Mouse (Mus musculus): ENCODE results near the gene Fbn1.

DNA sequence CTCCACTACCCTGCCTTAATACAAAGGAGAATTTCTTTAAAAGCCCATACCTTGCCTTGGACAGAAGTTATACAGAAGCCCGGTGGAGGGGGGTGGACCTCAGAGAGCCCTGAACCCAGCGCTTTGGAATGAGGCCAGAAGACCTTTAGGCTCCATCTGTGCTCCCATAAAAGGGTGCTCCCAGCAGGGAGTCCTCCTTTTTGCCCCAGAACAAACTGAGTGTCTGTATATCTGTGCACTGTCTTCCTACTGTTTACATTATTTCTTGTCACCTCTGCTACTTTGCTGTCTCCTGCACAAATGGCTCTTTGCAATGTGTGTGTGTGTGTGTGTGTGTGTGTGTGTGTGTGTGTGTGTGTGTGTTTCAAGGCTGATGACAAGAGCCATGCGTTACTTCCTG, 48.7 kb downstream of the Fbn1 start:
- no peak for TF ChIP-seq MAFK (IDR thresholded peaks at IDR 0.05; ENCODE audit: insufficient replicate concordance, low read length)
- TF ChIP-seq CTCF (conservative IDR thresholded peaks at IDR 0.05 in 1 of 2, IDR thresholded peaks at IDR 0.05 in 1 of 2; ENCODE audit: low read depth in 2 of 2, low read length in 2 of 2), result no peak
- no peak for TF ChIP-seq CHD2 (IDR thresholded peaks at IDR 0.05; ENCODE audit: low read length)
- TF ChIP-seq USF1 (IDR thresholded peaks at IDR 0.05; ENCODE audit: low read depth, low read length), result no peak
- no peak for TF ChIP-seq RCOR1 (conservative IDR thresholded peaks at IDR 0.05; ENCODE audit: low read depth, low read length)
